Mouse (Mus musculus) embryonic fibroblast, embryonic 13.5 days (primary cell): ENCODE results near the gene Pepd. TPM values are rescaled to one million over a fixed set of nuclear protein-coding genes. Genes with fewer than 3 reads are reported as not detected.

Experiments
- H3K27ac ChIP-seq: 2 replicates; pipeline ENCODE4 v1.5.1; 2012; ENCODE audit warnings: low read length, control low read depth, inconsistent platforms; ENCODE audit not compliant: insufficient read depth
- H3K4me1 ChIP-seq: 2 replicates; pipeline ENCODE4 v1.6.1; 2011; ENCODE audit warnings: low read length; ENCODE audit not compliant: control insufficient read depth, insufficient read depth
- H3K4me3 ChIP-seq: 2 replicates; pipeline ENCODE4 v1.5.1; 2011; ENCODE audit warnings: mild to moderate bottlenecking, control low read depth, low read length; ENCODE audit not compliant: insufficient read depth
- CTCF ChIP-seq: IDR thresholded peaks from 2 replicates; pipeline ENCODE4 v1.5.1; 2011; ENCODE audit warnings: mild to moderate bottlenecking, control low read depth, low read length, moderate library complexity, borderline replicate concordance; ENCODE audit not compliant: insufficient read depth
- POLR2A ChIP-seq: IDR thresholded peaks from 2 replicates; pipeline ENCODE4 v1.6.1; 2011; ENCODE audit warnings: low read depth, mild to moderate bottlenecking, control low read depth, low read length, moderate library complexity
- polyA plus RNA-seq: library from polyadenylated mRNA; stranded (reverse); fragments of >200 nt; gene quantifications from 2 replicates; pipeline ENCODE4 v1.2.4, GENCODE M21; 2011; ENCODE audit warnings: low read depth; ENCODE audit not compliant: missing spikeins, insufficient read length

The Pepd gene
- polyA plus RNA-seq, 1 experiment: 20.7 TPM

GRCm38 (mm10) chr7:34991731-34992246 lies 79.6 kb downstream of the Pepd start:
- no peak overlapping the region for H3K27ac ChIP-seq
- no peak for TF ChIP-seq POLR2A
- TF ChIP-seq CTCF: no peak
- H3K4me1 ChIP-seq: no peaks in the 10 kb centered on the region
- no peak overlapping the region for H3K4me3 ChIP-seq

- H3K4me3 ChIP-seq: no peak overlapping the region
- no peaks in the 10 kb centered on the region for H3K4me1 ChIP-seq
- TF ChIP-seq CTCF (no peak), POLR2A (no peak)
- H3K27ac ChIP-seq: no peak overlapping the region
These were observed 80.6 kb downstream of the Pepd start for GRCm38 (mm10) chr7:34992766-34993165.

GRCm38 (mm10) chr7:34995872-34996662 lies 83.9 kb downstream of the Pepd start:
- Histone ChIP-seq H3K27ac (no peak overlapping the region), H3K4me3 (no peak overlapping the region), H3K4me1 (no peaks in the 10 kb centered on the region)
- no peak for TF ChIP-seq POLR2A
- no peak for TF ChIP-seq CTCF

GRCm38 (mm10) chr7:35000839-35001238 lies 88.7 kb downstream of the Pepd start:
- TF ChIP-seq CTCF: peak; percentile 77; the same call in 1 of the 2 replicates
- TF ChIP-seq POLR2A: no peak
- no peaks in the 10 kb centered on the region for H3K4me1 ChIP-seq
- H3K27ac ChIP-seq: no peak overlapping the region
- no peak overlapping the region for H3K4me3 ChIP-seq

GRCm38 (mm10) chr7:35003171-35003737 lies 91.1 kb downstream of the Pepd start:
- Histone ChIP-seq H3K4me3 (no peak overlapping the region), H3K4me1 (no peaks in the 10 kb centered on the region), H3K27ac (no peak overlapping the region)
- TF ChIP-seq CTCF (no peak), POLR2A (no peak)

- H3K27ac ChIP-seq: no peak overlapping the region
- TF ChIP-seq POLR2A (no peak), CTCF (no peak)
- no peaks in the 10 kb centered on the region for H3K4me1 ChIP-seq
- no peak overlapping the region for H3K4me3 ChIP-seq
These were observed 94.5 kb downstream of the Pepd start for GRCm38 (mm10) chr7:35006661-35007060.

GRCm38 (mm10) chr7:35013228-35013627 lies 101.0 kb downstream of the Pepd start:
- TF ChIP-seq POLR2A (no peak), CTCF (no peak)
- Histone ChIP-seq H3K4me1 (no peaks in the 10 kb centered on the region), H3K27ac (no peak overlapping the region)

GRCm38 (mm10) chr7:35015252-35015651 lies 103.1 kb downstream of the Pepd start:
- H3K4me3 ChIP-seq: no peak overlapping the region
- H3K4me1 ChIP-seq: no peaks in the 10 kb centered on the region
- no peak overlapping the region for H3K27ac ChIP-seq
- TF ChIP-seq CTCF (no peak), POLR2A (no peak)

More at GRCm38 (mm10) chr7:35013228-35013627, 101.0 kb downstream of the Pepd start:
- no peak overlapping the region for H3K4me3 ChIP-seq

- Histone ChIP-seq H3K4me3 (no peak overlapping the region), H3K4me1 (no peaks in the 10 kb centered on the region), H3K27ac (no peak overlapping the region)
- TF ChIP-seq POLR2A: no peak
- TF ChIP-seq CTCF: no peak
These were observed 109.2 kb downstream of the Pepd start for GRCm38 (mm10) chr7:35021365-35021764.

- no peak for TF ChIP-seq POLR2A
- no peak for TF ChIP-seq CTCF
- Histone ChIP-seq H3K4me1 (no peaks in the 10 kb centered on the region), H3K4me3 (no peak overlapping the region), H3K27ac (no peak overlapping the region)
These were observed 111.1 kb downstream of the Pepd start for GRCm38 (mm10) chr7:35023251-35023650.
